11 mouse cellular contexts compared by ENCODE assay signal in the genomic region with DNA sequence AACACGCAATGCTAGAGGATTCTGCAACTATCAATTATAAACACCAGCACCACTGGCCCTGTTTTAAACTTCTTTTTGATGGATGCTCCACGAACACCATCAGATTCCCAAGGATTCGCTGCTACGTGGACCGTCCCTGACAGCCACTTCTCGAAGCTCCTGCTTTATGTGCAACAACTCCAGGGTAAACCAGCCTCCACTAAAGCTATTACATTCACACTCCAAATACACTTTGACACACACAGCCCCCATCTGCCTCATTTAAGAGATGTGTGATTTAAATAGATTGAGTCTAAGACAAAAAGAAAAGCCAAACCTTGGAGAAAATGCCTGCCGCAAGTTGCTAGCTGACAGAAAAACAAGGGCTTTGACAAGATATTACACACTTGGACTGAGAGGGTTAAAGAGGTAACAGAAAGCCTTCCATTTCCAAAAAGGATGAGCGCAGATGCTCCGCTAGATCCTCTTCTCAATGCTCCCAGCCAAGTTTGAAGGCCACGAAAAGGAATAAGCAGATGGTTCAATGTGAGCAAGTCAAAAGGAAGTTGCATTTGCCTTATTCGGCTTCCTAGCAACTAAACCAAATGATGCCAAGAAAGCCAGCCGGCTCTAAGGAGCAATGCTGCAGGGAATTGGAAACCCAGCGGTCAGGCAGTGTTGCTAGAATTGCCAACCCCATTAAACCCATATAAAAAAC. TPM values are rescaled to one million over a fixed set of nuclear protein-coding genes. Genes with fewer than 3 reads are reported as not detected.
A peak's percentile ranks its signal among the peaks of the same experiment; 100 is the strongest.
DNase-seq lines count a peak whose midpoint lies in the region; ATAC-seq and TF ChIP-seq lines count a peak whose summit lies in the region.
"Had no signal": no experiment of that assay in that cellular context is flagged by ENCODE, and none has a peak within 500 bp of the region (broad histone marks: within the 10 kb centered on the region; RNA-seq: fewer than 3 reads in every experiment).

No protein-coding gene starts in this region.

- H3K36me3 ChIP-seq in forebrain, postnatal 0 days (ENCODE audit: insufficient read depth): no peaks in the 10 kb centered on the region
- H3K36me3 ChIP-seq: stomach, embryonic 15.5 days had no signal

- peak; percentile 32 for DNase-seq in cerebellum, adult 11 months
- peak; percentile 81 for DNase-seq in brain, adult 2 months (ENCODE audit: low read depth, low spot score)
- DNase-seq in forebrain, postnatal 0 days: peak; percentile 72
- DNase-seq in left cerebral cortex, adult 8-10 months (ENCODE audit: low spot score in 2 of 2): peak; percentile 3 to 36
- no peak for DNase-seq in testis, postnatal 14 days (ENCODE audit: low spot score)
- DNase-seq in spleen, postnatal 36 days (ENCODE audit: low spot score in 2 of 2): no peak
- DNase-seq: gastrocnemius, postnatal 36 days had no signal

- H3K4me1 ChIP-seq in forebrain, postnatal 0 days (ENCODE audit: insufficient read depth): 0 out of 2 replicates have a peak, but pooled peaks cover 8% of the 10 kb centered on the region
- H3K4me1 ChIP-seq: stomach, embryonic 15.5 days had no signal

- H3K27ac ChIP-seq in forebrain, postnatal 0 days (ENCODE audit: low read depth, low read length): peak overlapping the region; percentile 69
- H3K27ac ChIP-seq: stomach, embryonic 15.5 days had no signal

- no peak overlapping the region for H3K4me3 ChIP-seq in forebrain, postnatal 0 days (ENCODE audit: low read depth, low read length)
- H3K4me3 ChIP-seq: stomach, embryonic 15.5 days had no signal

- no peaks in the 10 kb centered on the region for H3K9me3 ChIP-seq in forebrain, postnatal 0 days (ENCODE audit: low read length)
- H3K9me3 ChIP-seq: stomach, embryonic 15.5 days had no signal

- H3K27me3 ChIP-seq in forebrain, postnatal 0 days (ENCODE audit: insufficient read depth, low read length): no peaks in the 10 kb centered on the region
- H3K27me3 ChIP-seq: stomach, embryonic 15.5 days had no signal

- no peak for ATAC-seq in cerebellum, adult (ENCODE audit: insufficient number of reproducible peaks, low FRiP score, low TSS enrichment)
- peak; percentile 83 for ATAC-seq in forebrain, postnatal 0 days
- no peak for ATAC-seq in erythroblast, adult 5-6 weeks (replicated peaks; ENCODE audit: low FRiP score, poor library complexity, severe bottlenecking)
- ATAC-seq: intestine, embryonic 16.5 days had no signal

- TF ChIP-seq CTCF in forebrain, postnatal 0 days (IDR thresholded peaks at IDR 0.05; ENCODE audit: low read depth): no peak

- H3K4me2 ChIP-seq in forebrain, postnatal 0 days (ENCODE audit: low read depth): 0 out of 2 replicates have a peak overlapping the region, but pooled peaks have one; percentile 10
- H3K4me2 ChIP-seq: stomach, embryonic 15.5 days had no signal

- H3K9ac ChIP-seq in forebrain, postnatal 0 days: no peak overlapping the region
- H3K9ac ChIP-seq: stomach, embryonic 15.5 days had no signal

- 54% methylated on average over 13 of the region's 13 CpGs for WGBS in forebrain, postnatal 0 days

RNA-seq across cellular contexts. Expression of gene Cnep1r1, which starts 54.0 kb away (rescaled TPM):
- total RNA-seq in forebrain, postnatal 0 days (2014; rRNA removed): 19.7 and 25.7 TPM in 2 replicates
- polyA plus RNA-seq in forebrain, postnatal 0 days (2015; fragmentation: Nextera tagmentation; extraction: Ambion mirVana): 17.4 and 25.9 TPM in 2 replicates
- 10 to 100 TPM; 32.5 to 37.3 (median 35.7) TPM for total RNA-seq in left cerebral cortex, adult 8-10 months (2022)
- 64.9 and 90.3 TPM in 2 replicates for total RNA-seq in erythroblast, adult 5-6 weeks (2015; ENCODE audit: low replicate concordance)
- total RNA-seq in erythroblast, adult 5-6 weeks (2017; ENCODE audit: low replicate concordance): 23.6 and 34.2 TPM in 2 replicates

Comparison
In these comparisons a context has a peak if more than half of its experiments do, and no peak if none do; other contexts are left out.
1. DNase-seq: peak in cerebellum, adult 11 months (single experiment), brain, adult 2 months (single experiment), forebrain, postnatal 0 days (single experiment) and left cerebral cortex, adult 8-10 months (2 of 2); none in testis, postnatal 14 days (single experiment) and spleen, postnatal 36 days (0 of 2).